Mouse (Mus musculus) frontal cortex, postnatal 36 days (tissue): Measurements from ENCODE around the gene Thada.

Experiments used
- DNase-seq, 2 experiments: peaks; one replicate each; pipeline ENCODE4 v3.0.0; 2022; ENCODE audit warnings: low spot score in 2 of 2

The Thada gene

GRCm38 (mm10) chr17:84369769-84370168, 96.2 kb downstream of the Thada start:
- no peak for DNase-seq

- no peak for DNase-seq
Observed at GRCm38 (mm10) chr17:84368213-84369014, 97.6 kb downstream of the Thada start.

DNA sequence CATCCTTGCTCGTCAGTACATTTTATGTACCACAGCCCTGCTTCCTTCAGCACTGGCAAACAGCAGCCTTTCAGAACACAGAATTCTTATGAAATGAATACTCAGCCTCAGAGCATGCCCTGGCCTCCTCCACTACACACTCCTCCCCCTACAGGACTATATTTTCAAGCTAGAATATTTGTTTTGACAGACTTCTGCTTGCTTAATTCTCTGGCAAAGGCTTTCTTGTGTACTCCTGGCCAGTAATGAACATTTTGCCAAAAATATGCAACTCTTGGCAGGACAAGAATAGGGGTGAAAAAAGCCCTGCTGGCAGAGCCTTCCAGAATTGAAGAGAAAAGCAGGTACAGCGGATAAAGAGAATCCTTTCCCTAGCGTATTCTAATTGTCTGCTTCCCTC, 98.3 kb downstream of the Thada start:
- DNase-seq: no peak

GRCm38 (mm10) chr17:84365791-84366301, 100.2 kb downstream of the Thada start:
- DNase-seq: no peak

- no peak for DNase-seq
Observed at GRCm38 (mm10) chr17:84365006-84365716, 100.8 kb downstream of the Thada start.

DNA sequence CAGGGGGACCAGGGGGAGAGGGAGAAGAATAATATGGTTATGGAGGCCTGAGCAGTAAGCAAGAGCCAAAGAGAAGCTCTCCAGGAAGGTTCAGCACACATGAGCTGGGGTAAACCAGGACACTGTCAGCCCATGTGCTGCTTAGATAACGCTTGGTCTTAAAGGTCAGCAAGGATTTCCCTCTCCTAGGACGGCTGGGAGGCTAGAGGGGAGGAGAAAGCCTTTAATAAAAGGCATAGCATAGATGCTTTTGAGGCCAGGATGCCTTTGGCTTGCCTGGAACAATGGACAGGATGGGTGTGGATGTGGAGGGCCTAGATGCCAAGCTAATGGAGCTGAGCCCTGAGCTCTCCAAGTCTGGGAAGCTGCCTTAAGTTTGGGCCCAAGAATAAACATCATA, 102.6 kb downstream of the Thada start:
- no peak for DNase-seq

DNA sequence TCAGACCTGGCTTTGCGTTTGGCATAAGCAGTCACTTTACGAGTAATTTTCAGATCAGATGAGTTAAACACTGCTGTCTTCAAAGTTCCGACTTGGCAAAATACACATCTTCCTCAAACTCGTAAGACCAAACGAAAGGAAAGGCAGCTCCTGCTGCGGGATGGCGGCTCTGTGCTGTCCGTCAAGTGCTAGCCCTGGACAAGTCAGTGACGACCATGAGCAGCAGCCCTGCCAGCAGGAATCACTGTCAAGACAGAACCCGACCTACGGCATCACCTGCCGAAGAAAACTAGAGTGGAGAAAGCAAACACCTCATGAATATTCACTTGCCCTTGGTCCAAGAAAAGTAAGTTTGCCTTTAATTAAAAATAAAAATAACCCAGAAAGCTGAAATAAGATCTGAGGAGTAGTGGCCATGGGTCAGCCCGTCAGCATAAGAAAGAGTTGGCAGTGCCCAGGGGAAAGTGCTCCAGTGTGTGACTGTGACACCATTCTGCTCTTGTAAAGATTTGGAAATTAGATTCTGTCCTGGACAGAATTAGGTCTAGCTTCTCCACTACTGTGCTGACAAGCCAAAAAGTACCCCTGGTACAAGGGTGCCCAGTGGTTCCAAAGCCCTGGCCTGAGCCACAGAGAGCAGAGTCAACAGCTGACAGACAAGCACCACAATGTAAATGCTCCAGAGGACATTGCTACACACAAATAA, 103.3 kb downstream of the Thada start:
- DNase-seq: no peak

GRCm38 (mm10) chr17:84361006-84361405, 105.0 kb downstream of the Thada start:
- DNase-seq: no peak

DNA sequence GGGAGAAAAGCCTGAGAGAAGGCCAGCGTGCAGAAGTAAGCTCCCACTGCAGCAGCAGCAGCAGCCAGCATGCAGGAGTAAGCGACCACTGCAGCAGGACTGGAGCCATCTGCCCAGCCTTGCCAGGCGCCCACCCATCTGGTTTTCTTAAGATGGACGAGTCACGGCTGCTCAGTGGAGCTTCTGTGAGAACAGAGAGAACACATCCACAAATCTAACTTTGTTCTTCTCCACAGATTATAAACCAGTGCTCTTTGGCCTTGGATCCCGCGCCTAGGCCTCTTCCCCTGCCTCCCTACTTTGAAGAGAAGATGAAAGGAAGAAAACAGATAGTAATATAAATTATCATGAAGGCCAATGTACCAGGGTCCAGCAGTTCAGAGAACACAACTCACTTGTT, 106.2 kb downstream of the Thada start:
- DNase-seq: no peak

DNA sequence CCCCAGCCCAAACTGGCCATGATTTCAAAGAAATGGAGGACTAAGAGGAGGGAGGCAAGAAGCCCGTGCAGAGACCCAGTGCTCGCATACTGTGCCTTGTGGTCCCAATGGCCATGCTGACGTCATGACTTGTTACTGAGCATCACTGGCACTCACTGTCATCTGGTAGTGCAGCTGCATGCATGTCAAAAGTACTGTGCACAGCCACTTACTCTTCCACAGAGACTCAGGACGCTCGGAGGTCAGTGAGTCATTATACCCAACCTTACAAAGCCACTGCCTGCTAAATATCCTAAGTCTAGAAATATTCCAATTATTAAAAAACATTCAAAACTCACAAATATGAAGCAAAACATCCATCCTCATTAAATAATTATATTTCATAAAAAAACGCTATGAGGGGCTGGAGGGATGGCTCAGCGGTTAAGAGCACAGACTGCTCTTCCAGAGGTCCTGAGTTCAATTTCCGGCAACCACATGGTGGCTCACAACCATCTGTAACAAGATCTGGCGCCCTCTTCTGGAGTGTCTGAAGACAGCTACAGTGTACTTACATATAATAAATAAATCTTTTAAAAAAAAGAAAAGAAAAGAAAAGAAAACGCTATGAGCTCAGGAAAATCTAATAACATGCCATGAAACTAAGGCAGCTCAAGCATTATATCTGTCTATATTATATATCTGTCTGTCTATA, 106.9 kb downstream of the Thada start:
- no peak for DNase-seq

DNA sequence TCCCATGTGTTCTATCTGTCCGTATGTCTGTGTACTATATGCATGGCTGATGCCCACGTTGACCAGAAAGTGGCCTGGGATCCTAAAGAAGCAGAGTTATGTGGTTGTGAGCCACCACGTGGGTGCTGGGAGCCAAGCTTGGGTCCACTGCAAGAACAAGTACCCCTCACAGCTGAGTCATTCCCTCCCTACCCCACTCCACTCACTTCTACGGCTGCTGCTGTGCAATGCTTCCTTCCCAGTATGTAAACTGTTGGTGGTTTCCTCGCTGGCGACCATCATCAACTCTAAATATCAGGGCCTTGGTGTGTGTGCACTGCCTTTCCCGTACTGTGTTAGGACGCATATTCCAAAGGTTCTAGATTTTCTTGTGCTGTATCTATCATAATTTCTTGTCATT, 108.2 kb downstream of the Thada start:
- no peak for DNase-seq

- DNase-seq: no peak
Observed at GRCm38 (mm10) chr17:84356056-84356887, 109.7 kb downstream of the Thada start.

- no peak for DNase-seq
Observed at GRCm38 (mm10) chr17:84355006-84355405, 111.0 kb downstream of the Thada start.

GRCm38 (mm10) chr17:84353902-84354311, 112.1 kb downstream of the Thada start:
- no peak for DNase-seq

DNA sequence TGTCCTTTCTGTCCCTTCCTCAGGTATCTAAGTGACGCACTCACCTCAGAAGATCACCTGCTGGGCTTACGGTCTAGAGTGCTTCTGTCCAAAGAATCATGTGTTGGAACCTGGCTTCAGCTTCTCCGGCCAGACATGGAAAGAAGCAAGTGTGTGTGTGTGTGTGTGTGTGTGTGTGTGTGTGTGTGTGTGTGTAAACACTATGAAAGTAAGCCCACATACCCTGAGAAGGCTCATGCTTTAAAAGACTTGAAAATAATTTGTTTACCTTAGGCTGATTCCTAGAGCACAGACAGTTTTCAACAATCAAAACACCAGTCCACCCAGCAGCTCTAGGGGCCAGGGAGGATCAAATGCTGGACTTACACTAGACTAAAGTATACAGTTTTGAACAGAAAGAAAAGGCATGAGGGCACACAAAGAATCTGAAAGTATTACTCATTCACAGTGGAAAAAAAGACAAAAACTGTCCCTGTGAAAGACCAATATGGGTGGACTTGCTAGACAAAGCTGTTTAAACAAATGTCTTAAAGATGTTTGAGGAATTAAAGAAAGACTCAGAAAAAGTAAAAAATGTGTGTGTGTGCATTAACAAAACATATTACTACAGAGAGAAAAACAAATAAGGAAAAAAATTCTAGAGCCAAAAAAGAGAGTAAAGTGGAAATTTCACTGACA, 112.6 kb downstream of the Thada start:
- DNase-seq: no peak

GRCm38 (mm10) chr17:84352790-84353154, 113.2 kb downstream of the Thada start:
- DNase-seq: no peak

DNA sequence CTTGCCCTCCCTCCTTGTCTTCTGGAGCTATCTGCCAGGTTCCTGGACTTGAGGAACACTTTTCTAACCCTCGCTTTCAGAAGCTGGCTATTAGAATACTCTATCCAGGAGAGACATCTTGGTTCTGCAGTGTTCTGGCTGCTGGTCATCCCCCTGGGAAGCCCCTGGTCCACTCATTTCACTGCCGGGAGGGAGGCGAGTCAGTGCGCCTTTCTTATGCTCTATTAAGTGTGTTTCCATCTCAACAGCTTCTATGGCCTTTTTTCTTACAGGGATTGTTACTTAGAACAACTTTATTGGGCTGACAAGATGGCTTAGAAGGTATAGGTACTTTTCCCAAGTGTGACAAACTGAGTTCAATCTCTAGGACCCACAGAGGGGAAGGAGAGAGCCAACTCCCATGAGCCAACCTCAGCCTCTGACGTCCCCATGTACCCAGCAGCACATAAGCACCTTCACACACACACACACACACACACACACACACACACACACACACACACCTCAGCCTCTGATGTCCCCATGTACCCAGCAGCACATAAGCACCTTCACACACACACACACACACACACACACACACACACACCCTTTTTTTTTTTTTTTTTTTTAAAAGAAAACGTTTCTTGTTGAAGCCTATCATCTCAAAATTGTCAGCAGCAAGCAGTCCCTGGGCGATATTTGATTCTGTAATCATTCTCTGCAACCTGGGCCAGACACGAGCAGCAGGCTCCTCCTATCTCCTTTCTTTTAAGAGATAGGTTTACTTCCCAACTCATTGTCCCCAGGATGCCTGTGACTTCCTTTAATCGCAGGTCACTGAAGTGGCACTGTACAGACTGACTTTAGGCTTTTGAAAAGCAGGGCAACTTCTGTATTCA, 113.9 kb downstream of the Thada start:
- no peak for DNase-seq

GRCm38 (mm10) chr17:84351276-84351675, 114.7 kb downstream of the Thada start:
- DNase-seq: no peak

- no peak for DNase-seq
Observed at GRCm38 (mm10) chr17:84348865-84349264, 117.1 kb downstream of the Thada start.
